Mouse (Mus musculus): ENCODE data around the gene Tfap2d.

GRCm38 (mm10) chr1:19211546-19212154, 108.8 kb downstream of the Tfap2d start:
- TF ChIP-seq CTCF (IDR thresholded peaks at IDR 0.05; ENCODE audit: control insufficient read depth, insufficient read depth, low read length): no peak
- TF ChIP-seq POLR2A (IDR thresholded peaks at IDR 0.05; ENCODE audit: borderline replicate concordance, control insufficient read depth, low read depth, low read length): no peak
